In the genomic region with DNA sequence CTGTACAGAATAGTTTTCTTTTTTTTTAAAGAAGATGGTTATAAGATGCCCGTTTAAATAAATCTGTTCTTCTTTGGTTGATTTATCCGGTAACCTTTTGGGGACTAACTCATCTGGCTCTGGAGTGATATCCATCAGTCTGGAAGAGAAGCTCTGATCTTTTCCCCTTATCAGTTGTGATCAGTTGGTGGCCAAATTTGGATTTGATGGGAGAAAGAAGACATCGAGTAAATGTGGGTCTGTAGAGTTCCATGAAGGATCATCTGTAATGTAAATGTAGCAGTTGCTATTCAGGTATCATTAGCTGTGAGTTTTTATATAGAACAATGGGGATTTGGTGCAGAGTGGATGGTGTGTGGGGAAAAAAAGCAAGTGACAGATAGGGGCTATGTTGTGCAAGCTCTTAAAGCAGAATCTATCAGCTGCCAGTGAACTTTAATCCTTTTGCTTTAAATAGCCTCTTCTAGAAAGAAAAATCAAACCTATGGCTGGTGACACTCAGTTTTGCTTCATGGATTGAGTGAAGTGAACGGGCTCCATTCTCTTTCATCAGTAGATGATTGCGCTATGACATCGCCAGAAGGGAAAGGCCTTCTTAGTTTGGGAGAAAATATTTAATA, we compare ENCODE assay signal across 8 mouse cellular contexts. TPM values are rescaled to one million over a fixed set of nuclear protein-coding genes. Genes with fewer than 3 reads are reported as not detected.
A peak's percentile ranks its signal among the peaks of the same experiment; 100 is the strongest.
DNase-seq lines count a peak whose midpoint lies in the region; ATAC-seq lines count a peak whose summit lies in the region.

No protein-coding gene starts in this region.

- peak; percentile 20 for DNase-seq in 3T3-L1 (ENCODE audit: low read depth, low spot score)
- no peak for DNase-seq in liver, embryonic 13.5 days
- no peak for DNase-seq in adrenal gland, postnatal 36 days
- no peak for DNase-seq in frontal cortex, postnatal 25 days (ENCODE audit: low spot score in 2 of 2)

- no peak for ATAC-seq in erythroblast, adult 5-6 weeks (replicated peaks; ENCODE audit: low FRiP score, poor library complexity, severe bottlenecking)
- ATAC-seq in forebrain, embryonic 13.5 days = no peak
- ATAC-seq in liver, embryonic 13.5 days (ENCODE audit: low read depth) = no peak
- ATAC-seq in megakaryocyte-erythroid progenitor cell, adult 5-6 weeks (replicated peaks; ENCODE audit: low FRiP score, low TSS enrichment, poor library complexity, severe bottlenecking) = no peak

- H3K27ac ChIP-seq in forebrain, embryonic 13.5 days = no peak overlapping the region
- peak overlapping the region; percentile 92 for H3K27ac ChIP-seq in liver, embryonic 13.5 days

- peak overlapping the region; percentile 94 for H3K9ac ChIP-seq in forebrain, embryonic 13.5 days
- H3K9ac ChIP-seq in liver, embryonic 13.5 days = peak overlapping the region; percentile 95

- H3K27me3 ChIP-seq in erythroblast, embryonic 14.5 days (ENCODE audit: control insufficient read depth) = peaks cover 5% of the 10 kb centered on the region
- no peaks in the 10 kb centered on the region for H3K27me3 ChIP-seq in forebrain, embryonic 13.5 days
- H3K27me3 ChIP-seq in liver, embryonic 13.5 days = no peaks in the 10 kb centered on the region

- H3K4me2 ChIP-seq in forebrain, embryonic 13.5 days = peak overlapping the region; percentile 83
- peak overlapping the region; percentile 83 for H3K4me2 ChIP-seq in liver, embryonic 13.5 days

- H3K4me1 ChIP-seq in erythroblast, embryonic 14.5 days (ENCODE audit: control insufficient read depth) = peaks cover 51% of the 10 kb centered on the region
- peaks cover 24% of the 10 kb centered on the region for H3K4me1 ChIP-seq in forebrain, embryonic 13.5 days
- H3K4me1 ChIP-seq in liver, embryonic 13.5 days (replicated peaks) = peaks cover 55% of the 10 kb centered on the region

- H3K4me3 ChIP-seq in erythroblast, embryonic 14.5 days (replicated peaks) = peak overlapping the region; percentile 79
- H3K4me3 ChIP-seq in forebrain, embryonic 13.5 days = peak overlapping the region; percentile 89
- H3K4me3 ChIP-seq in liver, embryonic 13.5 days (replicated peaks) = peak overlapping the region; percentile 91

- peaks cover 34% of the 10 kb centered on the region for H3K36me3 ChIP-seq in erythroblast, embryonic 14.5 days (ENCODE audit: control insufficient read depth)
- no peaks in the 10 kb centered on the region for H3K36me3 ChIP-seq in forebrain, embryonic 13.5 days (ENCODE audit: poor library complexity, severe bottlenecking)
- H3K36me3 ChIP-seq in liver, embryonic 13.5 days = peaks cover 13% of the 10 kb centered on the region

- WGBS in forebrain, embryonic 13.5 days = 31% methylated on average over 6 of the region's 6 CpGs
- WGBS in liver, embryonic 13.5 days (ENCODE audit: insufficient replicate concordance) = 29% methylated on average over 6 of the region's 6 CpGs

- no peaks in the 10 kb centered on the region for H3K9me3 ChIP-seq in erythroblast, embryonic 14.5 days (ENCODE audit: control insufficient read depth, low read length)
- H3K9me3 ChIP-seq in forebrain, embryonic 13.5 days (replicated peaks) = no peaks in the 10 kb centered on the region
- no peaks in the 10 kb centered on the region for H3K9me3 ChIP-seq in liver, embryonic 13.5 days (replicated peaks)

RNA-seq across cellular contexts. Expression of a gene that starts 1.1 kb away (rescaled TPM):
- polyA plus RNA-seq in erythroblast, embryonic 14.5 days (2012) = 9.3 and 11.8 TPM in 2 replicates
- 39.6 and 51.6 TPM in 2 replicates for total RNA-seq in erythroblast, adult 5-6 weeks (2015; ENCODE audit: low replicate concordance)
- total RNA-seq in erythroblast, adult 5-6 weeks (2017; ENCODE audit: low replicate concordance) = 50.6 and 66.1 TPM in 2 replicates
- polyA plus RNA-seq in forebrain, embryonic 13.5 days (2015; fragmentation: Nextera tagmentation; extraction: Ambion mirVana) = 15.8 and 18.9 TPM in 2 replicates
- polyA plus RNA-seq in liver, embryonic 13.5 days (2015; fragmentation: Nextera tagmentation; extraction: Ambion mirVana) = 19.9 and 20.4 TPM in 2 replicates
- 10 to 100 TPM; 43.0 to 78.1 TPM for total RNA-seq in adrenal gland, postnatal 36 days (2021)
- total RNA-seq in megakaryocyte-erythroid progenitor cell, adult 5-6 weeks (2014; fragmentation: Nextera tagmentation) = 60.4 and 70.3 TPM in 2 replicates
- 51.7 and 60.3 TPM in 2 replicates for total RNA-seq in megakaryocyte-erythroid progenitor cell, adult 5-6 weeks (2017)

RNA-seq across cellular contexts. Expression of a gene that starts 10.8 kb away (rescaled TPM):
- 0.90 and 1.8 TPM in 2 replicates for polyA plus RNA-seq in erythroblast, embryonic 14.5 days (2012)
- total RNA-seq in erythroblast, adult 5-6 weeks (2015; ENCODE audit: low replicate concordance) = 9.0 and 13.6 TPM in 2 replicates
- 25.9 and 26.5 TPM in 2 replicates for total RNA-seq in erythroblast, adult 5-6 weeks (2017; ENCODE audit: low replicate concordance)
- polyA plus RNA-seq in forebrain, embryonic 13.5 days (2015; fragmentation: Nextera tagmentation; extraction: Ambion mirVana) = 27.1 TPM in 2 replicates
- polyA plus RNA-seq in liver, embryonic 13.5 days (2015; fragmentation: Nextera tagmentation; extraction: Ambion mirVana) = 21.3 and 28.2 TPM in 2 replicates
- total RNA-seq in adrenal gland, postnatal 36 days (2021) = 10 to 100 TPM; 49.3 to 60.3 TPM
- 14.0 and 15.1 TPM in 2 replicates for total RNA-seq in megakaryocyte-erythroid progenitor cell, adult 5-6 weeks (2014; fragmentation: Nextera tagmentation)
- total RNA-seq in megakaryocyte-erythroid progenitor cell, adult 5-6 weeks (2017) = 25.2 and 34.4 TPM in 2 replicates

RNA-seq across cellular contexts. Expression of a gene that starts 47.1 kb away (rescaled TPM):
- not detected in 2 replicates for polyA plus RNA-seq in erythroblast, embryonic 14.5 days (2012)
- not detected in 2 replicates for total RNA-seq in erythroblast, adult 5-6 weeks (2015; ENCODE audit: low replicate concordance)
- not detected in 2 replicates for total RNA-seq in erythroblast, adult 5-6 weeks (2017; ENCODE audit: low replicate concordance)
- polyA plus RNA-seq in forebrain, embryonic 13.5 days (2015; fragmentation: Nextera tagmentation; extraction: Ambion mirVana) = not detected in 2 replicates
- polyA plus RNA-seq in liver, embryonic 13.5 days (2015; fragmentation: Nextera tagmentation; extraction: Ambion mirVana) = not detected in 2 replicates
- under 1 TPM; 0.53 to 0.95 TPM for total RNA-seq in adrenal gland, postnatal 36 days (2021)
- total RNA-seq in megakaryocyte-erythroid progenitor cell, adult 5-6 weeks (2014; fragmentation: Nextera tagmentation) = not detected in 2 replicates
- not detected in 2 replicates for total RNA-seq in megakaryocyte-erythroid progenitor cell, adult 5-6 weeks (2017)
